Mouse (Mus musculus): ENCODE measurements at regions not wholly inside any gene's neighbourhood (a gene's known extent, or its start where the extent isn't known, plus 50 kb on each side); places are given as distances from the start of the nearest gene placed in this dataset.

- DNase-seq (ENCODE audit: low read depth) = peak; percentile 91
Observed at GRCm38 (mm10) chr16:24215353-24215752, 178.0 kb upstream of the Lpp start.

- DNase-seq (ENCODE audit: low read depth) = no peak
Observed at GRCm38 (mm10) chr16:24213577-24213976, 179.7 kb upstream of the Lpp start.

- no peak for DNase-seq (ENCODE audit: low read depth)
Observed at GRCm38 (mm10) chr16:24212702-24213101, 180.6 kb upstream of the Lpp start.

- no peak for DNase-seq (ENCODE audit: low read depth)
Observed at GRCm38 (mm10) chr16:24211588-24211987, 181.7 kb upstream of the Lpp start.

GRCm38 (mm10) chr16:24208876-24209275, 184.4 kb upstream of the Lpp start:
- no peak for DNase-seq (ENCODE audit: low read depth)

GRCm38 (mm10) chr16:24208118-24208517, 185.2 kb upstream of the Lpp start:
- DNase-seq (ENCODE audit: low read depth) = no peak

- DNase-seq (ENCODE audit: low read depth) = no peak
Observed at GRCm38 (mm10) chr16:24207056-24207455, 186.3 kb upstream of the Lpp start.

GRCm38 (mm10) chr16:24206461-24206861, 186.8 kb upstream of the Lpp start:
- DNase-seq (ENCODE audit: low read depth) = peak; percentile 65

- no peak for DNase-seq (ENCODE audit: low read depth)
Observed at GRCm38 (mm10) chr16:24205594-24205993, 187.7 kb upstream of the Lpp start.

- DNase-seq (ENCODE audit: low read depth) = no peak
Observed at GRCm38 (mm10) chr16:24204064-24204730, 189.1 kb upstream of the Lpp start.

GRCm38 (mm10) chr16:24202653-24203052, 190.7 kb upstream of the Lpp start:
- DNase-seq (ENCODE audit: low read depth) = peak; percentile 42

- DNase-seq (ENCODE audit: low read depth) = no peak
Observed at GRCm38 (mm10) chr16:24201455-24201854, 191.9 kb upstream of the Lpp start.

GRCm38 (mm10) chr16:24200200-24200599, 193.1 kb upstream of the Lpp start:
- DNase-seq (ENCODE audit: low read depth) = no peak

GRCm38 (mm10) chr16:24199408-24200167, 193.7 kb upstream of the Lpp start:
- DNase-seq (ENCODE audit: low read depth) = peak; percentile 87

- no peak for DNase-seq (ENCODE audit: low read depth)
Observed at GRCm38 (mm10) chr16:24198291-24198690, 195.0 kb upstream of the Lpp start.

GRCm38 (mm10) chr16:24197618-24198017, 195.7 kb upstream of the Lpp start:
- DNase-seq (ENCODE audit: low read depth) = no peak

GRCm38 (mm10) chr16:24193945-24194344, 199.4 kb upstream of the Lpp start:
- peak; percentile 40 for DNase-seq (ENCODE audit: low read depth)

- peak; percentile 74 for DNase-seq (ENCODE audit: low read depth)
Observed at GRCm38 (mm10) chr16:24193251-24193873, 199.9 kb upstream of the Lpp start.

GRCm38 (mm10) chr16:24192013-24192412, 201.3 kb upstream of the Lpp start:
- DNase-seq (ENCODE audit: low read depth) = no peak

- DNase-seq (ENCODE audit: low read depth) = no peak
Observed at GRCm38 (mm10) chr16:24187131-24187530, 198.5 kb upstream of the Bcl6 start.

GRCm38 (mm10) chr16:24185989-24186388, 197.3 kb upstream of the Bcl6 start:
- DNase-seq (ENCODE audit: low read depth) = no peak

- peak; percentile 24 for DNase-seq (ENCODE audit: low read depth)
Observed at GRCm38 (mm10) chr16:24184846-24185245, 196.2 kb upstream of the Bcl6 start.

- no peak for DNase-seq (ENCODE audit: low read depth)
Observed at GRCm38 (mm10) chr16:24183216-24183615, 194.6 kb upstream of the Bcl6 start.

Data from 416B (cell line).